Mouse (Mus musculus) gastrocnemius, postnatal 36 days (tissue): Measurements from ENCODE around the gene Mmgt2. TPM values are rescaled to one million over a fixed set of nuclear protein-coding genes. Genes with fewer than 3 reads are reported as not detected.
A peak's percentile ranks its signal among the peaks of the same experiment; 100 is the strongest.
"Not testable (repeated sequence)": the region's sequence is repeated elsewhere in the genome, so short reads cannot be mapped to it uniquely, and the experiment has no call there.

Source experiments
- DNase-seq, 2 experiments: peaks; one replicate each; pipeline ENCODE4 v3.0.0; 2022
- intact Hi-C: fragments of 180-260 bp; cut with DNase I; formaldehyde crosslinking; loops from one replicate; pipeline ENCODE4 v1.15.1; 2025
- total RNA-seq, 2 experiments: library from RNA; stranded (reverse); gene quantifications; 2 replicates each; pipeline ENCODE4 v1.2.3; 2021

The Mmgt2 gene
- total RNA-seq, 2 experiments from 2014 or later: 3.9 to 4.0 TPM

GRCm38 (mm10) chr11:62644602-62645336 is 3.7 kb upstream of the Mmgt2 start:
- intact Hi-C loops: no loop called here
- no peak for DNase-seq

GRCm38 (mm10) chr11:62645337-62645675 is 3.2 kb upstream of the Mmgt2 start:
- intact Hi-C loops: no loop called here
- DNase-seq: no peak

GRCm38 (mm10) chr11:62645732-62646494 is 2.6 kb upstream of the Mmgt2 start:
- intact Hi-C loops: no loop called here
- no peak for DNase-seq

- no peak for DNase-seq
- intact Hi-C loops: no loop called here
Observed at GRCm38 (mm10) chr11:62646495-62646843, 2.0 kb upstream of the Mmgt2 start.

GRCm38 (mm10) chr11:62646958-62647515 is 1.4 kb upstream of the Mmgt2 start:
- intact Hi-C loops: no loop called here
- no peak for DNase-seq

GRCm38 (mm10) chr11:62647661-62648590 is 538 bp upstream of the Mmgt2 start, which contains the start of gene Lrrc75a:
Lrrc75a (minus strand) TSS chr11:62648523.
- no peak for DNase-seq
- intact Hi-C loops: loop anchor here (2.0 kb wide), 1 partner anchor 35 kb away; no protein-coding TSS in a partner anchor

- intact Hi-C loops: loop anchor here (2.0 kb wide), 1 partner anchor 37 kb away; no protein-coding TSS in a partner anchor
- DNase-seq: not testable (repeated sequence)
Observed at GRCm38 (mm10) chr11:62649803-62650202, 1.3 kb downstream of the Mmgt2 start.

- intact Hi-C loops: no loop called here
Observed at GRCm38 (mm10) chr11:62651563-62651962, 3.1 kb downstream of the Mmgt2 start.

GRCm38 (mm10) chr11:62652080-62652479 is 3.6 kb downstream of the Mmgt2 start:
- intact Hi-C loops: no loop called here
- DNase-seq: no peak

More at GRCm38 (mm10) chr11:62651563-62651962, 3.1 kb downstream of the Mmgt2 start:
- no peak for DNase-seq

GRCm38 (mm10) chr11:62660885-62661284 is 12.4 kb downstream of the Mmgt2 start:
- no peak for DNase-seq

GRCm38 (mm10) chr11:62664250-62664649 is 15.8 kb downstream of the Mmgt2 start:
- intact Hi-C loops: no loop called here
- DNase-seq: no peak

More at GRCm38 (mm10) chr11:62660885-62661284, 12.4 kb downstream of the Mmgt2 start:
- intact Hi-C loops: no loop called here

- DNase-seq: no peak
- intact Hi-C loops: no loop called here
Observed at GRCm38 (mm10) chr11:62668986-62669385, 20.5 kb downstream of the Mmgt2 start.

GRCm38 (mm10) chr11:62669471-62669870 is 21.0 kb downstream of the Mmgt2 start:
- intact Hi-C loops: no loop called here
- DNase-seq: no peak

GRCm38 (mm10) chr11:62670006-62670405 is 21.5 kb downstream of the Mmgt2 start:
- intact Hi-C loops: no loop called here
- no peak for DNase-seq

- intact Hi-C loops: loop anchor here (1.0 kb wide), 1 partner anchor 62 kb away; no protein-coding TSS in a partner anchor
- DNase-seq: peak; percentile 30 to 57
Observed at GRCm38 (mm10) chr11:62675480-62676289, 27.2 kb downstream of the Mmgt2 start.

- intact Hi-C loops: no loop called here
Observed at GRCm38 (mm10) chr11:62676290-62676596, 27.8 kb downstream of the Mmgt2 start.

GRCm38 (mm10) chr11:62678778-62679354 is 30.4 kb downstream of the Mmgt2 start:
- no peak for DNase-seq
- intact Hi-C loops: no loop called here

More at GRCm38 (mm10) chr11:62676290-62676596, 27.8 kb downstream of the Mmgt2 start:
- DNase-seq: no peak

- intact Hi-C loops: no loop called here
- DNase-seq: no peak
Observed at GRCm38 (mm10) chr11:62679954-62680353, 31.5 kb downstream of the Mmgt2 start.

GRCm38 (mm10) chr11:62691592-62691991 is 43.1 kb downstream of the Mmgt2 start:
- DNase-seq: no peak
- intact Hi-C loops: no loop called here
